Mouse (Mus musculus) lung, embryonic 16.5 days (tissue): ENCODE data around the gene Snip1. TPM values are rescaled to one million over a fixed set of nuclear protein-coding genes. Genes with fewer than 3 reads are reported as not detected.

Experiments used
- ATAC-seq: fragments of 200-750 bp; cut with Nextera tagmentation; 2 replicates; pipeline ENCODE4 v1.8.0; 2017; ENCODE audit warnings: low read depth, mild to moderate bottlenecking, moderate library complexity
- H3K27ac ChIP-seq: fragments of 300-500 bp; sonication (generic); 2 replicates; pipeline ENCODE4 v1.5.1; 2014; ENCODE audit warnings: mild to moderate bottlenecking, control low read depth, low read length
- H3K27me3 ChIP-seq: fragments of 300-500 bp; sonication (generic); 2 replicates; pipeline ENCODE4 v1.6.1; 2014; ENCODE audit warnings: low read depth, low read length, mixed read lengths; ENCODE audit not compliant: control insufficient read depth, insufficient read depth
- H3K36me3 ChIP-seq: fragments of 300-500 bp; sonication (generic); 2 replicates; pipeline ENCODE4 v1.6.1; 2014; ENCODE audit warnings: low read length; ENCODE audit not compliant: control insufficient read depth, insufficient read depth
- H3K4me1 ChIP-seq: fragments of 300-500 bp; sonication (generic); replicated peaks from 2 replicates; pipeline ENCODE4 v1.6.1; 2014; ENCODE audit warnings: low read length, mixed read lengths; ENCODE audit not compliant: control insufficient read depth, insufficient read depth
- H3K4me2 ChIP-seq: fragments of 300-500 bp; sonication (generic); 2 replicates; pipeline ENCODE4 v1.6.1; 2014; ENCODE audit warnings: low read depth, low read length, control low read depth
- H3K4me3 ChIP-seq: fragments of 300-500 bp; sonication (generic); 2 replicates; pipeline ENCODE4 v1.5.1; 2014; ENCODE audit warnings: mild to moderate bottlenecking, low read length, control low read depth
- H3K9ac ChIP-seq: fragments of 300-500 bp; sonication (generic); 2 replicates; pipeline ENCODE4 v1.6.1; 2014; ENCODE audit warnings: low read length, control low read depth
- H3K9me3 ChIP-seq: fragments of 300-500 bp; sonication (generic); 2 replicates; pipeline ENCODE4 v1.6.1; 2016; ENCODE audit warnings: low read length; ENCODE audit not compliant: control insufficient read depth
- WGBS: fragments of 180-500 bp; shearing (Covaris S2); extraction: QIAGEN DNeasy Blood & Tissue Kit; methylation state at CpG from one replicate; pipeline ENCODE4 v1.1.7; 2014; 5-methylcytosine and 5-hydroxymethylcytosine counted together
- polyA plus RNA-seq: library from polyadenylated mRNA; unstranded; fragments of >200 nt; fragmentation: Nextera tagmentation; extraction: Ambion mirVana; gene quantifications from 2 replicates; pipeline ENCODE4 v1.2.1, GENCODE M21; 2015

The Snip1 gene
- polyA plus RNA-seq: 24.1 and 28.8 TPM in 2 replicates

GRCm38 (mm10) chr4:125066490-125067370, at the start of gene Snip1:
Gene Snip1 (plus strand): TSS chr4:125066672.
- Histone ChIP-seq H3K4me3 (peak within 1 kb of the TSS; percentile 94), H3K9me3 (no peaks in the 10 kb centered on the region), H3K36me3 (peaks cover 28% of the 10 kb centered on the region), H3K4me2 (peak within 1 kb of the TSS; percentile 89), H3K27me3 (no peaks in the 10 kb centered on the region), H3K9ac (peak within 1 kb of the TSS; percentile 94), H3K4me1 (peaks cover 9% of the 10 kb centered on the region), H3K27ac (peak within 1 kb of the TSS; percentile 57)
- under 1% methylated on average over 58 of the region's 78 CpGs for whole genome bisulfite sequencing
- peak; percentile 95 for ATAC-seq

GRCm38 (mm10) chr4:125017431-125017830, 49.0 kb upstream of the Snip1 start:
- WGBS: 48% methylated on average over 11 of the region's 11 CpGs
- ATAC-seq: peak; percentile 24; the same call in 1 of the 2 replicates

GRCm38 (mm10) chr4:125020780-125021538, 45.5 kb upstream of the Snip1 start:
- peaks cover under 1% of the 10 kb centered on the region; the same call in 1 of the 2 replicates for H3K4me1 ChIP-seq
- 25% methylated on average over 11 of the region's 11 CpGs for WGBS
- no peak overlapping the region for H3K4me2 ChIP-seq
- no peaks in the 10 kb centered on the region for H3K9me3 ChIP-seq
- H3K27ac ChIP-seq: no peak overlapping the region
- H3K4me3 ChIP-seq: no peak overlapping the region
- no peaks in the 10 kb centered on the region for H3K36me3 ChIP-seq
- no peaks in the 10 kb centered on the region; the same call in 1 of the 2 replicates for H3K27me3 ChIP-seq
- peak; percentile 41; the same call in 1 of the 2 replicates for ATAC-seq
- no peak overlapping the region for H3K9ac ChIP-seq

More at GRCm38 (mm10) chr4:125017431-125017830, 49.0 kb upstream of the Snip1 start:
- Histone ChIP-seq H3K9ac (no peak overlapping the region), H3K36me3 (no peaks in the 10 kb centered on the region), H3K27ac (peak overlapping the region; percentile 52; the same call in 1 of the 2 replicates), H3K27me3 (no peaks in the 10 kb centered on the region; the same call in 1 of the 2 replicates), H3K4me3 (no peak overlapping the region), H3K9me3 (no peaks in the 10 kb centered on the region), H3K4me1 (peaks cover 2% of the 10 kb centered on the region; the same call in 1 of the 2 replicates), H3K4me2 (no peak overlapping the region)

DNA sequence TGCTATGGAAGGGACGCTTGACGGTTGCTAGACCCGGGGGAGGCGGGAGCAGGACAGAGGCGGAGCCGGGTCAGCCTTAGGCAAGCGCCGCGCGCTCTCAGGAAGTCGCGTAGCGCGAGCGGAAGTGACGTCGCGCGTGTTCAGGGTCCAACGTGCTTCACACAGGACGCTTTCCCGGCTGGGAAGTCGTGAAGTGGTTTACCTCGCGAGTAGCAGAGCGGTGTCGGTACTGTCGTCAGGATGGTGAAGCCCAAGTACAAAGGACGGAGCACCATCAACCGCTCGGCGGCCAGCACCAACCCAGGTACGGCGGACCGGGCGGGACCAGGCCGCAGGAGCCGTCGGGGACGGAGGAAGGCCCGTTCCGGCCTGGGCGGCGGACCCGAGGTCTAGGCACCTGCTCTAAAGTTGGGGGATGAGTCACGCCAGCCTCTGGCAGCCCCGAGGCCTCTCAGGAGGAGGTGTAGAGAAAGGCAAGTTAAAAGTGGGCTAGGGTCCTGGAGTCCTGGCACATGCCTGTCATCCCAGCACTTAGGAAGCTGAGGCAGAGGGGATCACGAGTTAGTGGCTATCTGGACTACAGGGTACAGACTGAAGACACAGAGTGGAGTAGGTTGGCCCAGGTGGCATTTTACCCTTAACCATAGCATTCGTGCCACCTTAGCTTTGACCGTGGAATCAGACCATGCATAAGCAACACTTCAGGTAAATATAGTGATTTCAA, 36.4 kb upstream of the Snip1 start:
- Histone ChIP-seq H3K4me1 (peaks cover 9% of the 10 kb centered on the region), H3K27ac (peak overlapping the region; percentile 28; the same call in 1 of the 2 replicates), H3K4me2 (peak overlapping the region; percentile 94), H3K36me3 (peaks cover 3% of the 10 kb centered on the region; the same call in 1 of the 2 replicates), H3K4me3 (peak overlapping the region; percentile 73), H3K9me3 (no peaks in the 10 kb centered on the region), H3K9ac (peak overlapping the region; percentile 82), H3K27me3 (no peaks in the 10 kb centered on the region; the same call in 1 of the 2 replicates)
- under 1% methylated on average over 50 of the region's 50 CpGs for WGBS
- peak; percentile 98 for ATAC-seq

GRCm38 (mm10) chr4:125034341-125034740, 32.1 kb upstream of the Snip1 start:
- H3K4me3 ChIP-seq: no peak overlapping the region
- no peak overlapping the region for H3K4me2 ChIP-seq
- no peaks in the 10 kb centered on the region for H3K9me3 ChIP-seq
- H3K27me3 ChIP-seq: no peaks in the 10 kb centered on the region
- H3K4me1 ChIP-seq: peaks cover 9% of the 10 kb centered on the region
- H3K27ac ChIP-seq: no peak overlapping the region
- peaks cover 13% of the 10 kb centered on the region; the same call in 1 of the 2 replicates for H3K36me3 ChIP-seq
- no peak for ATAC-seq
- WGBS: 75% methylated on average over 4 of the region's 4 CpGs
- H3K9ac ChIP-seq: no peak overlapping the region

DNA sequence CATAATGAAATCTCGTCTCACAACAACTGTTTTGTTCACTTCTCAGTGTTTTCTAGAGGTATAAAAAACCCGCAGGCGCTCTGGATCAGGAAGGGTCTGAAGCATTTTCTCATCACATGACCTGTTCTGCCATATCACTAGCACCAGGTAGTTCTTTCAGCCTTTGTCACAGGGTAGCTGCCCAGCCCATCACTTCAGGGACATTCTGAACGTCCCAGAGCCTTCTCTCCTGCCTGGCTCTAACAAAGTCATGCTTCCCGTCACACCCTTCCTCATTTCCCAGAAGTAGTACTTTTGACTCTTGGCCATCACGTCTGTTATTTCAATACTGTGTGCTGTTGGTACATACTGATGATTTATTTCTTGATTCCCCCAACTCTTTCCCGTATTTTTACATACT, 22.0 kb upstream of the Snip1 start:
- 83% methylated on average over 7 of the region's 7 CpGs for WGBS
- H3K27ac ChIP-seq: no peak overlapping the region
- H3K4me3 ChIP-seq: no peak overlapping the region
- no peak overlapping the region for H3K9ac ChIP-seq
- no peaks in the 10 kb centered on the region for H3K27me3 ChIP-seq
- H3K4me2 ChIP-seq: no peak overlapping the region
- ATAC-seq: no peak
- peaks cover 47% of the 10 kb centered on the region for H3K36me3 ChIP-seq
- H3K4me1 ChIP-seq: no peaks in the 10 kb centered on the region
- no peaks in the 10 kb centered on the region for H3K9me3 ChIP-seq

DNA sequence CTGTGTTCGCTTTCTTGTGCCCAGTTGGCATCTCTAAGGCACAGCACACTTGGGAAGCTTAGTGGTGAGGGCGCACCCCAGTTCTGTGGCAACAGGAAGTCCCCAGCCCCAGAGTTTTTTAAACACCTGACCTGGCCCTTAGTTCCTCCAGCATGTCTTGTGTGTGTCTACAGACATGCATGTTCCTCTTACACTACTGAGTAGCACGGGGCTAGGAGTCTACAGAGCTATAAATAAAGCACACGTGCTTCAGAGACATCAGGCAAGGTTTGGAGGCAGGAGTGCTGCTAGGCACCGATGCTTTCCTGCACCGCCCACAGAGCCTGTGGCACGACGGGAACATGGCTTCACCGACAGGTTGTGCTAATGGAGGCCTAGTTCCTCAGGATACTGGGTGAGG, 11.1 kb upstream of the Snip1 start:
- H3K4me1 ChIP-seq: peaks cover 4% of the 10 kb centered on the region; the same call in 1 of the 2 replicates
- WGBS: 81% methylated on average over 9 of the region's 9 CpGs
- H3K4me3 ChIP-seq: no peak overlapping the region
- H3K36me3 ChIP-seq: peaks cover 30% of the 10 kb centered on the region
- H3K27me3 ChIP-seq: no peaks in the 10 kb centered on the region
- H3K9me3 ChIP-seq: no peaks in the 10 kb centered on the region
- no peak overlapping the region for H3K27ac ChIP-seq
- H3K4me2 ChIP-seq: no peak overlapping the region
- H3K9ac ChIP-seq: no peak overlapping the region
- ATAC-seq: no peak

DNA sequence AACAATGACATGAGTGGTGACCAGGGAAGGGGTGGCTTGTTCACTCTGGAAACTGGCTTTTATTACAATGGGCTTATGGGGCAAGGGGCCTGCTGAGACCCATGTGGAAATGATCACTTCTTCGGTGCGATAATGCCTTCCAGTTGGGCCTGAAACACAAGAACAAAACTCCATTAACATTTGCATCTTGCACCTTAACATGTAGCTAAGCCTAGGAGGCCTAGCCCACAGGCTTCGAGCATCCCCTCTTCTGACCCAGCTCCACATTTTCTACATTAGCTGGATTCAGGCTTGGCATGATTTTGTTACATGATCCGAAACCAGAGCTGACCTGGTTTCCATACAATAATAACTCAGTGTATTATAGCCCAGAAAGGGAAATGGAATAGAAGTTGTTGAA, 10.0 kb upstream of the Snip1 start:
- Histone ChIP-seq H3K4me3 (no peak overlapping the region), H3K36me3 (peaks cover 28% of the 10 kb centered on the region)
- no peak for ATAC-seq

More for the DNA sequence above, 10.0 kb upstream of the Snip1 start:
- Histone ChIP-seq H3K27ac (no peak overlapping the region), H3K9ac (no peak overlapping the region), H3K27me3 (no peaks in the 10 kb centered on the region), H3K4me2 (no peak overlapping the region), H3K4me1 (peaks cover 4% of the 10 kb centered on the region; the same call in 1 of the 2 replicates), H3K9me3 (no peaks in the 10 kb centered on the region)
- 93% methylated on average over 4 of the region's 4 CpGs for WGBS
